Mouse (Mus musculus) adrenal gland, postnatal 14 days (tissue): ENCODE data around the gene Map3k12. TPM values are rescaled to one million over a fixed set of nuclear protein-coding genes. Genes with fewer than 3 reads are reported as not detected.

Experiments used
- DNase-seq: peaks from one replicate; pipeline ENCODE4 v3.0.0; 2021; ENCODE audit warnings: mixed read lengths
- total RNA-seq: library from RNA; stranded (reverse); gene quantifications from 2 replicates; pipeline ENCODE4 v1.2.3, GENCODE M21; 2021

The Map3k12 gene
- total RNA-seq, 1 experiment from 2014 or later, result 8.2 TPM

GRCm38 (mm10) chr15:102459381-102459780 lies 57.5 kb downstream of the Map3k12 start:
- DNase-seq, result peak; percentile 11

- peak; percentile 93 for DNase-seq
These were observed 58.0 kb downstream of the Map3k12 start, which contains the start of gene Prr13 for GRCm38 (mm10) chr15:102458904-102459317. Gene Prr13, plus strand, starts transcription at chr15:102459028.

GRCm38 (mm10) chr15:102458050-102458736 lies 58.7 kb downstream of the Map3k12 start:
- no peak for DNase-seq

- peak; percentile 57 for DNase-seq
These were observed 60.9 kb downstream of the Map3k12 start for GRCm38 (mm10) chr15:102455993-102456392.

- peak; percentile 48 for DNase-seq
These were observed 65.0 kb downstream of the Map3k12 start for GRCm38 (mm10) chr15:102451666-102452430.

GRCm38 (mm10) chr15:102450928-102451327 lies 65.9 kb downstream of the Map3k12 start:
- peak; percentile 80 for DNase-seq

GRCm38 (mm10) chr15:102449366-102449765 lies 67.5 kb downstream of the Map3k12 start:
- no peak for DNase-seq

Other genes with a start within 250 kb of the Map3k12 start
- not detected in 2 replicates for gene Gm9918, start 246.5 kb downstream of the Map3k12 start, total RNA-seq
- 29.9 and 34.3 TPM in 2 replicates for gene Mfsd5, start 237.6 kb downstream of the Map3k12 start, total RNA-seq
- 6.6 and 10.7 TPM in 2 replicates for gene Espl1, start 220.8 kb downstream of the Map3k12 start, total RNA-seq
- 330 and 361 TPM in 2 replicates for gene Pfdn5, start 190.9 kb downstream of the Map3k12 start, total RNA-seq
- 52.7 and 59.2 TPM in 2 replicates for gene Myg1, start 185.4 kb downstream of the Map3k12 start, total RNA-seq
- gene Aaas, start 166.3 kb downstream of the Map3k12 start, total RNA-seq, result 22.5 and 23.2 TPM in 2 replicates
- gene Sp7, start 149.9 kb downstream of the Map3k12 start, total RNA-seq, result not detected in 2 replicates
- 72.6 and 73.7 TPM in 2 replicates for gene Sp1, start 110.9 kb downstream of the Map3k12 start, total RNA-seq
- gene Amhr2, start 71.7 kb downstream of the Map3k12 start, total RNA-seq, result 1.5 and 1.6 TPM in 2 replicates
- gene Prr13, start 58.0 kb downstream of the Map3k12 start, total RNA-seq, result 75.6 and 89.5 TPM in 2 replicates
- gene Pcbp2, start 46.5 kb downstream of the Map3k12 start, total RNA-seq, result 726 and 812 TPM in 2 replicates
- not detected in 2 replicates for gene Gm10337, start 13.3 kb downstream of the Map3k12 start, total RNA-seq
- gene Tarbp2, start 1.1 kb upstream of the Map3k12 start, total RNA-seq, result 34.2 and 35.0 TPM in 2 replicates
- 4.1 and 4.8 TPM in 2 replicates for gene Npff, start 7.9 kb upstream of the Map3k12 start, total RNA-seq
- gene Gm28047, start 108.0 kb upstream of the Map3k12 start, total RNA-seq, result 2.8 TPM in 1 of 2 replicates, not detected in the other
- 76.1 and 86.7 TPM in 2 replicates for gene Atf7, start 108.4 kb upstream of the Map3k12 start, total RNA-seq
- 35.4 and 47.3 TPM in 2 replicates for gene Atp5g2, start 155.3 kb upstream of the Map3k12 start, total RNA-seq
- 85.8 and 96.7 TPM in 2 replicates for gene Calcoco1, start 205.1 kb upstream of the Map3k12 start, total RNA-seq